Mouse (Mus musculus) thymus, adult 18-20 months (tissue): Measurements from ENCODE around the gene Gm2a.
"Not testable (repeated sequence)": the region's sequence is repeated elsewhere in the genome, so short reads cannot be mapped to it uniquely, and the experiment has no call there.

Experiments
- DNase-seq, 2 experiments: peaks; one replicate each; pipeline ENCODE4 v3.0.0; 2022; ENCODE audit warnings: mixed read lengths in 2 of 2

Gene Gm2a

DNA sequence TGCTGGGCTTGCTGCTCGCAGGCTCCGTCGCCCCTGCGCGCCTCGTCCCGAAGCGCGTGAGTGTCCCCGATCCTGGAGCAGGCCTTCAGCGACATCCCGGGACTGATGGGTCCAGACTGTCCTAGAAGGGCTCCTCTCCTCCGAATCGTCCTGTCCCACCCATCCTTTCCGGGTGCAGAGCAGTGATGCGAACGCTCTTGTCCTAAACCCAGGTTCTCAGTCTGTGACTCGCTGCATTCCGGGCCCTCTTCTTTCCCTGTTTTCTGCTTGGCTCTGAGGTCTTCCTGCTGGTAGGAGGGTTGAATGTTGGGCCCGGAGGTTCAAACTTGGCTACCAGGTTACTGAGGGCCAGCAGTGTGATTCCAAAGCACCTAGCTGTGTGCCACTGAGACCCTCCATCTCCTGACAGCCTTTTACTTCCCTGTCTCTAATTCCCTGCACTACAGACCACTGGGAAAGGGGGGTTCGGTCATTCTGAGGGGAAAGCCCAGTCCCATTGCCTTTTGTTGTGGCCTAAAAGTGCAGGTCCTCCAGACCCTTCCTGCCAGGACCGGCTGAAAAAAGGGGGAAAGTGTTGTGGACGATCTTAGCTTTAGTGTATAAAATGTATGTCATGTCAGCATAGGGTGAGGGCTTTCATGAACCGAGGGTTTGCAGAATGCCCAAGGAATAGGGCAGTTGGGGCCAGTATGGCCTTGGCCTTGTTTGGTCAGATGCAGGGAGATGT is 437 bp downstream of the Gm2a start:
- no peak for DNase-seq

DNA sequence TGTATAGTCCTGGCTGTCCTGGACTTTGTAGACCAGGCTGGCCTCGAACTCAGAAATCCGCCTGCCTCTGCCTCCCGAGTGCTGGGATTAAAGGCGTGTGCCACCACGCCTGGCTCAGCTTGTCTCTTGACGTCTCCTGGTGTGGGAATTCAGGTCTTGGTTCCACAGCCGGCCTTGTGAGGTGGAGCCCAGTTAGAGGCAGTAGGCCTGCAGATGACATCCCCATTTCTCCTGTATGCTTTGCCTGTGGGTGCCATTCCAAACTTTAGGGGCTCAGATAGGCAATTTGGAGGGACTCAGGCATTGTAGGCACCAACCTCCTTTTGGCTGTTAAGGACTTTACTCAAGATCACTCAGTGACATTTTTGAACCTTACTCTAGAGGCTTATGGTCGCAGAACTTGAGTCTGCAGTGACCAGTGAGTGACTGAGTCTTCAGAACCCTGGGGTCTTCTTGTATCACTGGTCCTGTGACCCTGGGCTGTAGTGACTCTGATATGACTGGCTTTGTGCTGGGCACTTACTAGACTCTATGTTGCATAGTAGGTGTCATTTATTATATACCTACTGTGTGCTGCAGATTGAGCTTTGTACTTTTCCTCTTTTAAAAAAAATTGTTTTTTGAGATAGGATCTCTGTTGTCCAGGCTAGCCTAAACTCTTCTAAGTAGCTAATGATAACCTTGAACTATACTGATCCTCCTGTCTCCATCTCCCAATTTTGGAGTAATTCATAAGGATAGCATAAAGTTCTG is 1.3 kb downstream of the Gm2a start:
- no peak for DNase-seq

DNA sequence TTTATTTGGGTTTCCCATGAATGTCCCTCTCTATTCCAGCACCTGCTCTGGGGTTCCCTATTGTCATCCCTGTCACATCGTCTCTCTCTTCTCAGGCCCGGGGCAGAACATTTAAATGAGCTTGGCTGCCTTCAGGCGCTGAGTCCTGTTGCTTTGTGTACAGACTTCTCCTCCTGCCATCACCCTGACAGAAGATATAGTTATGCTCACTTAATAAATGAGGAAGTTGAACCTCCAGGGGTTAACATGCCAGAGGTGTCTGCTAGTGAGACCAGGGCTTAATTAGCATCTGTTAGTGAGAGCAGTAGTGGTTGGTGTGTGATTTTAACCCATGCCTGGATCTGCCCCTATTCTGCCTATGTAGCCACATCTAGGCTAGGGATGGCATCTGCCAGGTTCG is 2.0 kb downstream of the Gm2a start:
- no peak for DNase-seq

DNA sequence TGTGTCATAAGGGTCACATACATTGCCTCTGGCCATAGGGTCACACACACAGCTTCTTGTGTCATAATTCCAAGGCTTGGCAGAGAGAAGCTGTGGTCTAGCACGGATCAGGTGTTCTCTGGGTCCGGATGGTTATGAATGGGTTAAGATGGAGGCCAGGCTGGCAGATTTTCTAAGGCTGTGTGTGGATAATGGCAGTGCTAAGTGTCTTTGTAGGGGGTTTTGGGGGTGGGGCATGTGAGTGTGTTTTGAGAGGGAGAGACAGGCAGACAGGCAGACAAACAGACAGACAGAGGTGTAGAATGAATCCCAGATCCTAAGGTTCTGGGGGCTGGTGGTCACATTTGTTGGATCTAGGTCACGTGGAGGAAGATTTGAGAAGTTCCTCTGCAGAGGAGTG is 4.1 kb downstream of the Gm2a start:
- no peak for DNase-seq

DNA sequence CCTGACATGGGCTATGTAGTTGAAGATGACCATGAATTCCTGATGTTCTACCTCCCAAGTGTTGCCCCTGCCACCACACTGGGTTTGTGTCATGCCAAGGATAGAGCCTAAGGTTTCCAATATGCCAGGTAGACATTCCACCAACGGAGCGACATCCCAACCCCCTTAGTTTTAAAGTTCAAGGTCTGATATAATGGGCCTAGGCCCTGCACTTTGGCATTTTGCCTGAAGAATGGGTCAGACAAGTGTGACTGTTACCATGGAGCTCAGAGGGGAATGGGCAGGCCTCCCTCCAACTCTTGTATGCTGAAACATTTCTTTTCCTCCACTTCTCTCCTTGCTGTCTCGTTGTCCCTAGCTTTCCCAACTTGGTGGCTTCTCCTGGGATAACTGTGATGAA is 5.3 kb downstream of the Gm2a start:
- DNase-seq: no peak

DNA sequence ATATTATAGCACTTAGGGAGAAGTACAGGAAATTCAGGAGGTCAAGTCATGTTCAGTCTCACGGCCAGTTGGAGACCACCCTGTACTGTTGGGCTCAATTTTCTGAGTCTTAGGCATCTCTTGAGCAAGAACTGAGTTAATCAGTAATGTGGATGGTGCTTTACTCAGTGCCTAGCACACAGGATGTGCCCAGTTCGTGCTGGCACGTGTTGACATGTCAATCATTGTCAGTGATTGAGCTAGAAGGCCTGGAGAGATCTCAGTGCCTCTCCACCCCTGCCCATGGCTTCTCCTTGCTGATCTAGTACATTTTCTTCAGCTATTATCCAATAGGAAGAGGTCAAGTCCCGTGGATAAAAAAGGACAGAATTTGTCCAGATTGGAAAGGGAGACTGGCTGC is 7.5 kb downstream of the Gm2a start:
- DNase-seq: no peak

DNA sequence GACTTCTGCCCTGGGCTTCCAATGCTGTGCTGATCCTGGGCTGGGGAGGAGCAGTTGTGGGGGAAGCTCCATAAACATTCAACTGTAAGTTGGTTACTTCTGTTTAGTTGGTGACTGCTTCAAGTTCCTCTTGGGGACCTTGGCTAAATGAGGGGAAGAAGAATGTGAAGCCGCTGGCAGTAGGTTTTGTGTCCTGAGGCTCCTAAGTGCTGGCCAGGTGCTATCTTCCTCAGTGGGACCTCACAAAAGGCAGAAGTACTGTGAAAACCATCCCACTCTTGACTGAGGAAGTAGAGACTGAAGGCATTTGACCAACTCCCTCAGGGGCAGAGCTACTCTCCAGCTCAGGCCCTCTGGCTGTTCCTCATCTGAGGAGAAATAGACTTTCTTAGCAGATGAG is 8.7 kb downstream of the Gm2a start:
- no peak for DNase-seq

DNA sequence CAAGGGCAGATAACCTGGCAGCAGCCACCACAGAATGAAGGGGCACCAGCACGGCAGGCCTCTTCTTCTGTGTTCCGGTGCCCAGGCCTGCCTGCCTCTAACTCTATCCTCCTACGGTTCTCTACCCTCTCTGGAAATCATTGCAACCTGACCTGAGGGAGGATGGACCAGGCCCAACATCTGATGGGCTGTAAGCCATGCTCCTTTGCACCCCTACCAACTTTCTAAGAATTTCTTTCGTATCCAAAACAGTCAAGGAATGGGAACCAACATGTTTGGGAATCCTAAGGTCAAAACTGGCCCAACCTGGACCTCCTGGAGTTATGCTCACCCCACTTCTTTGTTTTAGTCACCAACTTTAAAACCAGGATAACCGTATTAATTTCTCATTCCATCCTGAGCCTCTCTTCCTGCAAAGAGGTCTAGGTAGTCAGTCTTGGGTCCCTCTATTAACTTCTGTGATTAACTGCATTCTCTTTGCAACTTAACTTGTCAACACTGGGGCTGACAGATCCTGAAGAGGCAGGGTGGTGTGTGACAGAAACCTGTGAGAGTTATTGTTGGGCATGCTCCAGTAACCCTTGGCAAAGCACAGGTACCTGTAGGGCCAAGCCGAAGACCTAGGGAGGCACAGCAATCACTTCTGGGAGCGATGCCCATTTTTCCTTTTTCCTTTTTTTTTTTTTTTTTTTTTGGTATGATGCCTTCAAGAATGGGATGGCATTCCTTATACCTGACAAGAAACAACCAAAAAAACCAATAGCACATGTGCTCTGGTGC is 11.8 kb downstream of the Gm2a start:
- no peak for DNase-seq

DNA sequence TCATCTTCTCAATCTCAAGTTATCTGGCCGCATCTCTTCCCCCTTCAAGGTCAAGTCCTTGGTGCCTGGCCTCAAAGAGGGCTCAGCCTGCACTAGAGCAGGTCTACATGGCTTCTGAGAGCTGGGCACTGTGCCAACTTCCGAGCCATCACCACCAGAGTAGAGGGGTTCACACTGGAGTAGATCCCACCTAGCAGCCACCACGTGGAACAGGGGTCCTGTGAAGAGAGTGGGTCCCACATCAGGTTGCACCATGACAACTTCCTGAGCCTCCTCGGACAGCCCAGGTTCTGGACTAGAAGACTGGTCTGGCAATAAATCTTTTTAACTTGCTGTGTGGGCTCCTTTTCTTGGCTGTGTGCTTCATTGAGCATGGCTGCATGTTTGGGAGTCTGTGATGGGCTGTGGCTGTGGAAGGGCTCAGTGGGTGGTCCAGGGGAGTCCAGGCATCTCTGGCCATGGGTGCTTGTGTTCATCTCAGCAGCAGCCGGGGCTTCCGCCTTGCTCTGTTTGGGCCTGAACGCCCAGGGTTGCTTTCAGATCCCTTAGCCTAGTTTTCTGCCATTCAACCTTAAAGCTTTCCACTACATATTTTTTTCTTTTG is 12.8 kb downstream of the Gm2a start:
- no peak for DNase-seq

DNA sequence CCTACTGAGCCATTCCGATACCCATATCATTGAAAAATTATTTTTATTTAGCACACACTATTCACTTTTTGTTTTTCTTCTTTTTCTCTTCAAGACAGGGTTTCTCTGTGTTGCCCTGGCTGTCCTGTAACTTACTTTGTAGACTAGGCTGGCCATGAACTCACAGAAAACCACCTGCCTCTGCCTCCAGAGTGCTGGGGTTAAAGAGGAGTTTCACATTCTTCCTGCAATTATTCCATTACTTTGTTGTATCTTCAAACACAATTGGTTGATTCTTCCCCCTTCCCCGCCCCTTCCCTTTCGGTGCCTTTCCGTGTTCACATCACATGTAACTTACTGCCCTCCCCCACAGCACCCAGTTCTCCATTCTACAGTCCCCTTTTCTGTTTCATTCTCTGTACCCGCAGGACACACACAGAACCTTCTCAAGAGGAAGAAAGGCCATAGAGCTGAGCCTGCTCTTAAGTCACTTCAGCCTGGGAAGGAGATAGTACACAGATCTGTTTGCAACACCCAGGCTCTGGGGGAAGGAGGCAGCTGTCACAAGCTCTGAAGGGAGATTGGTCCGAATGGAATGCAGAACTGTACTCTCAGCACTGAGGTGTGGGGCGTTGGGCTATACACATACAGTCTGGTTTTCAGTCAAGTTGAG is 15.4 kb downstream of the Gm2a start:
- DNase-seq: peak in 1 of 2 experiments; percentile 46

DNA sequence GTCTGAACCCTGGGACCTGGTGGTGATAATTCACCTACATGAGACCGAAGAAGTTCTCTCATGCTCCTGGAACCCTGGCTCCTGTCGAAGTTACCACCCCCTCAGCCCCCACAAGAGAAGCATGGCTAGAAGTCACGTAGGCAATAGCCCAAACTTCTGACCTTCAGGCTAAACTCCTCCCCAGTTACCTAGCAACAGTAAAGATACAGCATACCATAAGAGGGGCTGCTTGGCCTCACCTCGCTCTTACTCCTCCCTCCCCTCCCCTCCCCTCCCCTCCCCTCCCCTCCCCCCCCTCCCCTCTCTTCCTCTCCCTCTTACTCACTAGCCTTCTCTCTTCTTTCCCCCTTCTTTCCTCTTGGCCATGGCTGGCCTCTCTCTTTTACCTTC is 15.9 kb downstream of the Gm2a start:
- not testable (repeated sequence) for DNase-seq

DNA sequence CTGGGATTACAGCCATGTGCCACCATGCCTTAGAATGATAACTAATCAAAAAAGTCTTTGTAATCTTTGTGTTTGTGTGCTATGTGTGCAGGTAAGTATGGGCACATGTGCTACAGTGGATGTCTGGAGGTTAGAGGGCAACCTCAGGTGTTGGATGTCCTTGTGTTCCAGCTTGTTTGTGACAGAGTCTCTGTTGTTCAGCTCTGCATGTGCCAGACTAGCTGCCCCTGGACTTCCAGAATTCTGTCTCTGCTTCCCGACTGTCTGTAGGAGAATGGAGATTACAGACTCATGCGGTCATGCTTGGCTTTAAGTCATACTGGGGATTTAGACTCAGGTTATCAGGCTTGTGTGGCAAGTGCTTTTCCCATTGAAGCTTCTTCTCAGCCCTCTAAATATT is 16.4 kb downstream of the Gm2a start:
- DNase-seq: no peak

DNA sequence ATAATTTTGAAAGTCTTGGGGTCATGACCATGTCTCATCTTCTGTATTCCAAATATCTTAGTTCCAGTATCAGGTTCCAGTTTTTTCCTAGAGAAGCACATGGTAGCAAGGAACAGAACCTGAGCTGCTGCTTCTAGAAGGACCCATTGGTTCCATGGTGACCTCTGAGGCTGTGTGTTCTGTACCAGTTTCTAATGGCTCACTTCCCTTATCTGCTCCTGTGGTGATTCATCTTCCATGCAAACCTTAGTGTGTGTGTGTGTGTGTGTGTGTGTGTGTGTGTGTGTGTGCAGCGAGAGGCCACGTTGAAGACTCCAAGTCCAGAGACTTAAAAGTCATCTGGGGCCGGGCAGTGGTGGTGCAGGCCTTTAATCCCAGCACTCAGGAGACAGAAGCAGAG is 18.1 kb downstream of the Gm2a start:
- DNase-seq: no peak

DNA sequence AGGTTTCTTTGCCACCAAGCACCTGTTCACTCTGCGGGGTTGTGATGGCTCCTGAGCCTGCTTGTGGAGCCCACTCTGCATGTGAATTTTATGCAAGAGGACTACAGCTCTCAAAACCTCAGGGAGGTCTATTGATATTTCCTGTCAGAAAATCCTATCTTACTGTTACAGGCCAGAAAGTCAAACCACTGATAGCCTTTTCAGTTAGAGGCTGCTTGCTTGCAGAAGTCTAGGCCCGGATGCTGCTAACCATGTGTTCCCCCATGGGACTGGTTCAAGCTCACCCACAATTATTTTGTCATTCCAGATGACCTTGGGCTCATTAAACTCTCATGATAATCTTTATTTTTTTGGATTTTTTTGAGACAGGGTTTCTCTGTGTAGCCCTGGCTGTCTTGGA is 19.1 kb downstream of the Gm2a start:
- DNase-seq: no peak

DNA sequence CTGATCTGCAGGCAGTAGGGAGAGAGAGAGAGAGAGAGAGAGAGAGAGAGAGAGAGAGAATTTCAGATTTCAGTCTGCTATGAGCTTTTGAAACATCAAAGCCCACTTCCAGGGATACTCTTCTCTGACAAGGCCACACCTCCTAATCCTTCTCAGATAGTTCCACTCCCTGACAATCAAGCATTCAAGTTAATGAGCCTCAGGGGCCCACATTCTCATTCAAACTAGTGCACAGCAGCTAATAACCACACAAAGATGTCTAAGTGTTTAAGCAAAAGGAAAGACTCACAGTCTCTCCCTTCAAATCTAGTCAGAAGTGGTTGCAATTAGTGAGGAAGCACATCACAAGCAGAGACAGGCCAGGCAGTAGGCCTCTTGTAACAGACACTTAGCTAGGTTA is 22.4 kb downstream of the Gm2a start:
- no peak for DNase-seq

DNA sequence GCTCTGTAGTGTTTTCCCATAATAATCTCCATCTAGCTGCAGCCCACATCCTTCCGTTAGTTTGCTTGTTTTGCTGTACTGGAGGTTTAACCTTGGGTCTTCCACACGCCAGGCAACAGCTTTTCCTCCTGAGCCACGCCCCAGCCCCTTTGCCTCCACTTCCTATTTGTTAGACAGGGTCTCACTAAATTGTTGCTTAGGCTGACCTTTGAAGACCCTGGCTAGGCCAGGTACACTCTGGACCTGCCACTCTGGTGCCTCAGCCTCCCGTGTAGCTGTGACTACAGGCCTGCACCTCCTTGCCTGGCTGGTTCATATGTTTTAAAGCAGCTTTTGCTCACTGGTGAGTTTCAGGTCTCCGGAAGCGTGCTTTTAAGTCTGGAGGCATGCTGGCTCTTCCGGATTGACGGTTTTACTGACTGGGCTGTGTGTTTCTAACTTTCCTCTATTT is 22.9 kb downstream of the Gm2a start:
- peak; percentile 50 to 82 for DNase-seq

DNA sequence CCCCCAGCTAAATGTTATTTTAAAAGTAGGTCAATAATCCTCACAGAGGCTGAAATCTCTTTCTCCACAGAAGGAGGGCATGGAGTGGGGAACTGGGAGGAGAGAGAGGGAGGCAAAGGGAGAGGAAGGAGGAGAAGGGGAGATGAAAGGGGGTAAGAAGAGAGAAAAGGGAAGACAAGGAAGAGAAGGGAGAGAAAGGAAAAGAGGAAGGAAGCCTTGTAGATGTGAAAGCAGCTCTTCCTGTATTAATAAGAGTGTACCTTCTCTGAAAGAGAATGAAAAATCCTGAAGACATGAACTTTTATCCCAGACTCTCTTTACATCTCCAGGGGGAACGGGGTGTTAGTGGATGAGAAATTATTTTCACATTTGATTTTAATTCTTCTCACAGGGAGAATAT is 23.5 kb downstream of the Gm2a start:
- no peak for DNase-seq

DNA sequence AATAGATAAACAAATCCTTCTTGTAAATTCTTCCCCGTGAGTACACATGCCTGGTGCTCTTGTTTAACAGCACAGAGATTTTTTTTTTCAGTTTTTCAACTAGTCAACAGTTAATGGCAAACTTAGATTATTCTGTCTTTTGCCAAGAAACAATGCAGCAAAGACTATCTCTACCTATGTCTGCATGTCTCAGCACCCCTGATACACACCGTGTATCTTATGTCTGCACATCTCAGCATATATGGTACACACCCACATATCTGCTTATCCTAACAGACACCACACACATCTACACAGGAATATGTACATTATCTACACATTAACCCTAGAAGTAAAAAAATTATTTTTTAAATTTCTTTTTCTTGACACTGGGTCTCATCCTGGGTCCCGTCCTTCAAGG is 28.7 kb downstream of the Gm2a start:
- no peak for DNase-seq

DNA sequence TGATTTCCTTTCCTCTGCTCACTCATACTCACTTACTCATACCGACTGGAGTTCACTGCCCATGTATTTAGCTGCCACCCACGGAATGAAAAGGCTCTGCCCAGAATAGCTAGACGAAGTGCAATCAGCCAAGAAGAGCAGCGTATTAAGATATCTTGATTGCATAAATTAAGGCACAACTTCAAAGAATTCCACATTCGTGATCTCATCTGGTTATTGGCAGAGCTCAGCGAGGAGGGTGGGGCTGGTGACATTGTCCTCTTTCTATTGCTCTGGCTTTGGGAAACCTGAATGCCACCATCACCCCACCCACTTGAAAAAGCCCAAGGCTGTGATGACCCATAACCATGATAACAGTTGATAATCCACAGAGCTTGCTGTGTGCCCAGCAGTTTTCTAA is 30.0 kb downstream of the Gm2a start:
- no peak for DNase-seq

DNA sequence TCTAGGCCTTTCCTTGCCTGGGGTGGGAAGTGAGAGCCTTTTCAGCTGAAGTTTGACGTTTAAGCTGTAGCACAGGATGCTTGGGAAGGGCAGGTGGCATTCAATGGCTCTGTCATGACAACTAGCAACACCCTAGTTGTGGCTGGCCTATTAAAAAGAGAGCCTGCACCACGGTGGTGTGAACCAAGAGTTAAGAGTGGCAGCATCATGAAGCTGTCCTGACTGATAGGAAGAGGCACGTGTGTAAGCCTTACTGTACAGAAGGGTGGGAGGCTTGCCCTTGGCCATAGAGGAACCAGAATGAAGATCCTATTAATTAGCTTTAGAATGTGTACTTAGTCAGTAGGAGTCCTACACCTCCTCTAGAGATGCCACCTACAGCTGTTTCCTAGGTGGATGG is 30.5 kb downstream of the Gm2a start:
- no peak for DNase-seq

DNA sequence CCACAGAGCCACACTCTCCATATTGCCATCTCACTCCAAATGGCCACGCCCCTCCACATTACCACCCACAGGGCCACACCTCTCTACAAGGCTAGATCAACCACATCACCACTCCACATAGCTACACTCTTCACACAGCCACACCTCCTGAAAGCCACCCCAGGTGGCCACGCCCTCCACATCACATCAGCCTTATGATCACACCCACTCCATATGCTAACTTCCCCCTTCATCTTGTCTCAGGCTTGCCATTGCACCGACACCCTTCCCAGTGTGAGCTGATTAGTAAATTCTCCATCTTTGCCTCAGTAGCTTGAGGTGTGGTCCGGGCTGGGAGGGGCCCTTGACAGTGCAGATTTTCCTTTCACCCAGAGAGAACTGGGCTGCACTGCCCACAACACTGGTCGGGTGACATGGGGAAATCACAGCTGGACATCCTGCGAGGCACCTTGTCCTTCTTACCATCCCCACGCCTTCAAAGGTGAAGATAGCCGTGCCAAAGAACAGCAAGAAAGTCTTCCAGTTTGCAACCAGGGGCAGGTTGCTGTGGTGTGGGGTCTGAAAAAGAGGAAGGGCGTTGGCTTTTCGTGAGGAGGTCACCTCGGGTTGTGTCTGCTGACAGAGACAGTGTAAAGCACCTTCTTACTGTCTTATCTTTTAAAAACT is 33.3 kb downstream of the Gm2a start:
- no peak for DNase-seq

DNA sequence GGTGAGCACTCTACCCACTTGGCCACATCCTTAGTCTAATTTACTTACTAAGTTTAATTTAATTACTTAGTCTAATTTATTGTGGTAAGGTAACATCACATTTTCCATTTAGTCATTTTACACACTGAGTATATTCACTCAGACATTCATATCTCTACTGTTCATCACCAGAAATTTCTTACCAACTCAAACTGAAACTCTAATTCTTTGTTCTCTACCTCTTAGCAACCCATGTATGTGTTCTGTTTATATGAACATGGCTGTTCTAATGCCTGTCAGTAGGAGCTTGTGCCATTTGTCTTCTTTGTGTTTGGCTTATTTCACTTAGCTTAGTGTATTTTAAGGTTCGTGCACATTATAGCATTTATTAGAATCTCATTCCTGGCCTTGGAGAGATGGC is 34.0 kb downstream of the Gm2a start:
- DNase-seq: no peak
